Mouse (Mus musculus): ENCODE data around the gene Ptpn20. TPM values are rescaled to one million over a fixed set of nuclear protein-coding genes. Genes with fewer than 3 reads are reported as not detected.

The Ptpn20 gene
- polyA plus RNA-seq, 1 experiment from 2014 or later, result 0.09 TPM

- ATAC-seq (ENCODE audit: insufficient read depth, low FRiP score, low read depth), result no peak
- H3K27ac ChIP-seq, result no peak overlapping the region
- no peak overlapping the region for H3K9ac ChIP-seq
- no peaks in the 10 kb centered on the region for H3K27me3 ChIP-seq (replicated peaks)
- 65% methylated on average over 8 of the region's 8 CpGs for WGBS
- H3K4me1 ChIP-seq, result no peaks in the 10 kb centered on the region
- no peaks in the 10 kb centered on the region for H3K36me3 ChIP-seq
- no peaks in the 10 kb centered on the region for H3K9me3 ChIP-seq
- H3K4me2 ChIP-seq, result no peak overlapping the region
- no peak overlapping the region for H3K4me3 ChIP-seq (replicated peaks)
These were observed 43.9 kb downstream of the Ptpn20 start for GRCm38 (mm10) chr14:33632790-33633372.

- H3K4me2 ChIP-seq, result no peak overlapping the region
- 85% methylated on average over 4 of the region's 4 CpGs for WGBS
- no peaks in the 10 kb centered on the region for H3K9me3 ChIP-seq
- ATAC-seq (ENCODE audit: insufficient read depth, low FRiP score, low read depth), result no peak
- H3K27me3 ChIP-seq (replicated peaks), result no peaks in the 10 kb centered on the region
- H3K9ac ChIP-seq, result no peak overlapping the region
- no peak overlapping the region for H3K27ac ChIP-seq
- no peaks in the 10 kb centered on the region for H3K4me1 ChIP-seq
- H3K4me3 ChIP-seq (replicated peaks), result no peak overlapping the region
- no peaks in the 10 kb centered on the region for H3K36me3 ChIP-seq
These were observed 45.3 kb downstream of the Ptpn20 start for GRCm38 (mm10) chr14:33634354-33634753.

GRCm38 (mm10) chr14:33634774-33635173 is 45.8 kb downstream of the Ptpn20 start:
- Histone ChIP-seq H3K9ac (no peak overlapping the region), H3K27me3 (replicated peaks) (no peaks in the 10 kb centered on the region), H3K4me3 (replicated peaks) (no peak overlapping the region), H3K9me3 (no peaks in the 10 kb centered on the region), H3K36me3 (no peaks in the 10 kb centered on the region), H3K27ac (no peak overlapping the region), H3K4me2 (no peak overlapping the region), H3K4me1 (no peaks in the 10 kb centered on the region)
- ATAC-seq (ENCODE audit: insufficient read depth, low FRiP score, low read depth), result no peak
- 87% methylated on average over 1 of the region's 1 CpGs for WGBS

- no peak overlapping the region for H3K9ac ChIP-seq
- H3K36me3 ChIP-seq, result no peaks in the 10 kb centered on the region
- H3K4me3 ChIP-seq (replicated peaks), result no peak overlapping the region
- no peak overlapping the region for H3K27ac ChIP-seq
- 78% methylated on average over 5 of the region's 5 CpGs for WGBS
- no peaks in the 10 kb centered on the region for H3K9me3 ChIP-seq
- no peaks in the 10 kb centered on the region for H3K4me1 ChIP-seq
- H3K27me3 ChIP-seq (replicated peaks), result no peaks in the 10 kb centered on the region
- no peak overlapping the region for H3K4me2 ChIP-seq
- ATAC-seq (ENCODE audit: insufficient read depth, low FRiP score, low read depth), result no peak
These were observed 50.4 kb downstream of the Ptpn20 start for GRCm38 (mm10) chr14:33639357-33639756.

- no peaks in the 10 kb centered on the region for H3K4me1 ChIP-seq
- H3K27ac ChIP-seq, result no peak overlapping the region
- no peaks in the 10 kb centered on the region for H3K36me3 ChIP-seq
- H3K9ac ChIP-seq, result no peak overlapping the region
- H3K9me3 ChIP-seq, result no peaks in the 10 kb centered on the region
- no peak overlapping the region for H3K4me2 ChIP-seq
- ATAC-seq (ENCODE audit: insufficient read depth, low FRiP score, low read depth), result no peak
- WGBS, result 91% methylated on average over 9 of the region's 9 CpGs
- H3K27me3 ChIP-seq (replicated peaks), result no peaks in the 10 kb centered on the region
- no peak overlapping the region for H3K4me3 ChIP-seq (replicated peaks)
These were observed 61.7 kb downstream of the Ptpn20 start for GRCm38 (mm10) chr14:33650721-33651120.

- no peak overlapping the region for H3K27ac ChIP-seq
- no peaks in the 10 kb centered on the region for H3K9me3 ChIP-seq
- no peaks in the 10 kb centered on the region for H3K36me3 ChIP-seq
- H3K27me3 ChIP-seq (replicated peaks), result no peaks in the 10 kb centered on the region
- no peak overlapping the region for H3K4me2 ChIP-seq
- WGBS, result 62% methylated on average over 7 of the region's 7 CpGs
- no peak overlapping the region for H3K4me3 ChIP-seq (replicated peaks)
- H3K9ac ChIP-seq, result no peak overlapping the region
- H3K4me1 ChIP-seq, result no peaks in the 10 kb centered on the region
- no peak for ATAC-seq (ENCODE audit: insufficient read depth, low FRiP score, low read depth)
These were observed 68.5 kb downstream of the Ptpn20 start for GRCm38 (mm10) chr14:33657471-33657901.

- H3K27ac ChIP-seq, result no peak overlapping the region
- no peak overlapping the region for H3K9ac ChIP-seq
- no peaks in the 10 kb centered on the region for H3K27me3 ChIP-seq (replicated peaks)
- no peak overlapping the region for H3K4me3 ChIP-seq (replicated peaks)
- H3K4me1 ChIP-seq, result no peaks in the 10 kb centered on the region
- no peak overlapping the region for H3K4me2 ChIP-seq
- no peak for ATAC-seq (ENCODE audit: insufficient read depth, low FRiP score, low read depth)
- H3K9me3 ChIP-seq, result no peaks in the 10 kb centered on the region
- WGBS, result 81% methylated on average over 2 of the region's 2 CpGs
- H3K36me3 ChIP-seq, result no peaks in the 10 kb centered on the region
These were observed 69.3 kb downstream of the Ptpn20 start for GRCm38 (mm10) chr14:33658331-33658730.

GRCm38 (mm10) chr14:33662080-33662479 is 73.1 kb downstream of the Ptpn20 start:
- no peaks in the 10 kb centered on the region for H3K27me3 ChIP-seq (replicated peaks)
- no peaks in the 10 kb centered on the region for H3K4me1 ChIP-seq
- H3K27ac ChIP-seq, result no peak overlapping the region
- no peak overlapping the region for H3K4me2 ChIP-seq
- H3K9me3 ChIP-seq, result no peaks in the 10 kb centered on the region
- H3K4me3 ChIP-seq (replicated peaks), result no peak overlapping the region
- H3K9ac ChIP-seq, result no peak overlapping the region
- WGBS, result 37% methylated on average over 9 of the region's 9 CpGs
- no peaks in the 10 kb centered on the region for H3K36me3 ChIP-seq
- ATAC-seq (ENCODE audit: insufficient read depth, low FRiP score, low read depth), result no peak; the same call in 1 of the 2 replicates

- 82% methylated on average over 6 of the region's 6 CpGs for WGBS
- H3K27ac ChIP-seq, result no peak overlapping the region
- no peaks in the 10 kb centered on the region for H3K36me3 ChIP-seq
- H3K9me3 ChIP-seq, result no peaks in the 10 kb centered on the region
- H3K4me1 ChIP-seq, result no peaks in the 10 kb centered on the region
- no peak for ATAC-seq (ENCODE audit: insufficient read depth, low FRiP score, low read depth)
- no peaks in the 10 kb centered on the region for H3K27me3 ChIP-seq (replicated peaks)
- no peak overlapping the region for H3K4me3 ChIP-seq (replicated peaks)
- H3K9ac ChIP-seq, result no peak overlapping the region
- H3K4me2 ChIP-seq, result no peak overlapping the region
These were observed 77.3 kb downstream of the Ptpn20 start for GRCm38 (mm10) chr14:33666301-33666700.

GRCm38 (mm10) chr14:33669891-33670290 is 80.9 kb downstream of the Ptpn20 start:
- no peak overlapping the region for H3K9ac ChIP-seq
- H3K4me3 ChIP-seq (replicated peaks), result no peak overlapping the region
- no peaks in the 10 kb centered on the region for H3K36me3 ChIP-seq
- no peak overlapping the region for H3K4me2 ChIP-seq
- no peaks in the 10 kb centered on the region for H3K9me3 ChIP-seq
- no peaks in the 10 kb centered on the region for H3K27me3 ChIP-seq (replicated peaks)
- H3K4me1 ChIP-seq, result no peaks in the 10 kb centered on the region
- WGBS, result 84% methylated on average over 11 of the region's 11 CpGs
- no peak for ATAC-seq (ENCODE audit: insufficient read depth, low FRiP score, low read depth)
- H3K27ac ChIP-seq, result no peak overlapping the region

- H3K4me3 ChIP-seq (replicated peaks), result no peak overlapping the region
- H3K9ac ChIP-seq, result no peak overlapping the region
- no peaks in the 10 kb centered on the region for H3K4me1 ChIP-seq
- H3K36me3 ChIP-seq, result no peaks in the 10 kb centered on the region
- WGBS, result 73% methylated on average over 5 of the region's 5 CpGs
- H3K27ac ChIP-seq, result no peak overlapping the region
- H3K4me2 ChIP-seq, result no peak overlapping the region
- H3K27me3 ChIP-seq (replicated peaks), result no peaks in the 10 kb centered on the region
- no peak for ATAC-seq (ENCODE audit: insufficient read depth, low FRiP score, low read depth)
- H3K9me3 ChIP-seq, result no peaks in the 10 kb centered on the region
These were observed 84.5 kb downstream of the Ptpn20 start for GRCm38 (mm10) chr14:33673350-33674087.

- Histone ChIP-seq H3K4me2 (no peak overlapping the region), H3K9me3 (no peaks in the 10 kb centered on the region), H3K9ac (no peak overlapping the region), H3K27me3 (replicated peaks) (no peaks in the 10 kb centered on the region), H3K36me3 (no peaks in the 10 kb centered on the region), H3K4me1 (no peaks in the 10 kb centered on the region), H3K4me3 (replicated peaks) (no peak overlapping the region), H3K27ac (no peak overlapping the region)
- 91% methylated on average over 6 of the region's 6 CpGs for WGBS
- no peak for ATAC-seq (ENCODE audit: insufficient read depth, low FRiP score, low read depth)
These were observed 89.0 kb downstream of the Ptpn20 start for GRCm38 (mm10) chr14:33677996-33678395.
